Mouse (Mus musculus): ENCODE measurements around the gene Gp9. TPM values are rescaled to one million over a fixed set of nuclear protein-coding genes. Genes with fewer than 3 reads are reported as not detected.
A peak's percentile ranks its signal among the peaks of the same experiment; 100 is the strongest.

Gene Gp9
- total RNA-seq (2014; rRNA removed) (0.34 and 0.74 TPM in 2 replicates), polyA plus RNA-seq (2012; rRNA removed) (0.25 TPM in 1 of 2 replicates, not detected in the other)

DNA sequence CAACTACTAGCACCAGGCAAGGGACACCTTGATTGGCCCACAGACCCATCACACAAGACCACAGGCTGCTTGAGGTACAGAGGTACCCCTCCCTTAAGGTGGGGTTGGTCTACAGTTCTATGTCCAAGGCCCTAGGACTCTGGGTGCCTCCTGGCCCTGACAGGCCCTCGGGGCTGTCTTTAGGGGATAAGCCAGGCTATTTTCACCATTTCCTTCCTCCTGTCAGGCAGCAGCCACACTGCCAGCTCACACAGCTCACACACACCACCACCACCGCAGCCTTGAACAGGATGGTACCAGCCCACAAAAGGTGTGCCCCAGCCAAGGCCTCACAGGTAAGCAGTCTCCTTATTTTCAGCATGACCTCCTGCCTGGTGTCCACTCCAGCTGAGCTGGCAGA lies at the start of gene Gp9:
Gp9 (plus strand) TSS at position 231 of the 400 bp plus-strand sequence.
- Histone ChIP-seq H3K36me3 (ENCODE audit: control insufficient read depth, insufficient read depth, low read length) (no peaks in the 10 kb centered on the region), H3K9ac (ENCODE audit: low read depth, low read length) (no peak within 1 kb of the TSS), H3K27me3 (ENCODE audit: control insufficient read depth, insufficient read depth, low read length) (no peaks in the 10 kb centered on the region), H3K79me2 (ENCODE audit: control insufficient read depth, insufficient read depth, low read length) (no peaks in the 10 kb centered on the region), H3K4me1 (ENCODE audit: control insufficient read depth, insufficient read depth, low read length) (no peaks in the 10 kb centered on the region), H3K4me3 (ENCODE audit: insufficient read depth, low read depth, low read length) (no peak within 1 kb of the TSS), H3K27ac (replicated peaks; ENCODE audit: insufficient read depth, low read depth, low read length) (no peak within 1 kb of the TSS)
- TF ChIP-seq CTCF (IDR thresholded peaks at IDR 0.05; ENCODE audit: low read depth, low read length) (no peak), POLR2A (IDR thresholded peaks at IDR 0.05; ENCODE audit: extremely low read depth, insufficient read depth, low read length) (no peak)
- WGBS = 71% methylated on average over 2 of the region's 2 CpGs
- DNase-seq (ENCODE audit: extremely low read depth, low read depth, low spot score) = no peak

- no peak overlapping the region for H3K27ac ChIP-seq (replicated peaks; ENCODE audit: insufficient read depth, low read depth, low read length)
- H3K27me3 ChIP-seq (ENCODE audit: control insufficient read depth, insufficient read depth, low read length) = peaks cover 12% of the 10 kb centered on the region
- H3K9ac ChIP-seq (ENCODE audit: low read depth, low read length) = no peak overlapping the region
Measured at GRCm38 (mm10) chr6:87728102-87728501, 49.8 kb upstream of the Gp9 start.

GRCm38 (mm10) chr6:87730141-87730540 lies 47.7 kb upstream of the Gp9 start:
- Histone ChIP-seq H3K4me3 (ENCODE audit: insufficient read depth, low read depth, low read length) (no peak overlapping the region; the same call in 1 of the 2 replicates), H3K27me3 (ENCODE audit: control insufficient read depth, insufficient read depth, low read length) (peaks cover 12% of the 10 kb centered on the region), H3K4me1 (ENCODE audit: control insufficient read depth, insufficient read depth, low read length) (no peaks in the 10 kb centered on the region), H3K79me2 (ENCODE audit: control insufficient read depth, insufficient read depth, low read length) (no peaks in the 10 kb centered on the region), H3K9ac (ENCODE audit: low read depth, low read length) (no peak overlapping the region), H3K36me3 (ENCODE audit: control insufficient read depth, insufficient read depth, low read length) (no peaks in the 10 kb centered on the region), H3K27ac (replicated peaks; ENCODE audit: insufficient read depth, low read depth, low read length) (no peak overlapping the region)
- TF ChIP-seq CTCF (IDR thresholded peaks at IDR 0.05; ENCODE audit: low read depth, low read length) = no peak
- no peak for DNase-seq (ENCODE audit: extremely low read depth, low read depth, low spot score)
- WGBS = 31% methylated on average over 13 of the region's 13 CpGs

More at GRCm38 (mm10) chr6:87728102-87728501, 49.8 kb upstream of the Gp9 start:
- Histone ChIP-seq H3K79me2 (ENCODE audit: control insufficient read depth, insufficient read depth, low read length) (no peaks in the 10 kb centered on the region), H3K4me3 (ENCODE audit: insufficient read depth, low read depth, low read length) (no peak overlapping the region), H3K4me1 (ENCODE audit: control insufficient read depth, insufficient read depth, low read length) (no peaks in the 10 kb centered on the region), H3K36me3 (ENCODE audit: control insufficient read depth, insufficient read depth, low read length) (no peaks in the 10 kb centered on the region)
- 74% methylated on average over 3 of the region's 3 CpGs for WGBS
- DNase-seq (ENCODE audit: extremely low read depth, low read depth, low spot score) = no peak
- TF ChIP-seq CTCF (IDR thresholded peaks at IDR 0.05; ENCODE audit: low read depth, low read length) (no peak), POLR2A (IDR thresholded peaks at IDR 0.05; ENCODE audit: extremely low read depth, insufficient read depth, low read length) (no peak)

DNA sequence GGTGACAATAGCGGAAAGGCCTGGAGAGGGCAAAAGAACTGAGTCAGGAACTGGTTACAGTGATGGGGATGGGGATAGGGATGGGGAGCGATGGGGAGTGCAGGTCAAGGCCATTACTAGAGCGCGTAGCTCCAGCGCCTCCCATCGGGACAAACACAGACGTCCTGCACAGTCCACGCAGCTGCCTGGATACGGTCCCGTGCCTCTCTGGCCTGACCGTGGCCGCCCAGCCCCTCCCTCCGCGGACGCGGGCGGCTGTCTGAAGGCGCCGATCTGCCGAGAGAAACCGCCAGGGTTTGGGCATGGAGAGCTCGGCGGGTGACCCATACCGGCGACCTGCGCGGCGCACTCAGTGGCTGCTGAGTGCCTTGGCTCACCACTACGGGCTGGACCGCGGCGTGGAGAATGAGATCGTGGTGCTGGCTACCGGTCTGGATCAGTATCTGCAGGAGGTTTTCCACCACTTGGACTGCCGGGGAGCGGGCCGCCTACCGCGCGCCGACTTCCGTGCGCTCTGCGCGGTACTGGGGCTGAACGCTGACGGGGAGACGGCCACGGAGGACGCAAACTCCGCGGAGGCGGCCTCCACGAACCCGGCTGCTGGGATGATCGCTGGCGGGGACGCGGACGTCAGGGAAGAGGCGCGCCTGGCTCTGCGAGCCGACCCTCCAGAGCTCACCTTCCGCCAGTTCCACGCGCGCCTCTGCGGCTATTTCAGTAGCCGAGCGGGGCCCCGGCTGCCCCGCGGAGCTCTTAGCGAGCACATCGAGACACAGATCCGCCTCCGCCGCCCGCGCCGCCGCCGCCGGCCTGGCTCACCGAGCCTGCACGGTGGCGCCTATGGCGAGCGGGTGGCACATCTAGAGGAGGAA lies 47.0 kb upstream of the Gp9 start, which contains the start of gene Efcc1:
Efcc1 (plus strand) TSS at position 279 of the 872 bp plus-strand sequence.
- Histone ChIP-seq H3K27me3 (ENCODE audit: control insufficient read depth, insufficient read depth, low read length) (peaks cover 12% of the 10 kb centered on the region), H3K27ac (replicated peaks; ENCODE audit: insufficient read depth, low read depth, low read length) (peak within 1 kb of the TSS; percentile 32; the same call in 1 of the 2 replicates), H3K4me1 (ENCODE audit: control insufficient read depth, insufficient read depth, low read length) (no peaks in the 10 kb centered on the region), H3K79me2 (ENCODE audit: control insufficient read depth, insufficient read depth, low read length) (no peaks in the 10 kb centered on the region), H3K4me3 (ENCODE audit: insufficient read depth, low read depth, low read length) (peak within 1 kb of the TSS; percentile 69), H3K9ac (ENCODE audit: low read depth, low read length) (peak within 1 kb of the TSS; percentile 66), H3K36me3 (ENCODE audit: control insufficient read depth, insufficient read depth, low read length) (no peaks in the 10 kb centered on the region)
- 1% methylated on average over 90 of the region's 90 CpGs for WGBS
- no peak for DNase-seq (ENCODE audit: extremely low read depth, low read depth, low spot score)
- TF ChIP-seq POLR2A (IDR thresholded peaks at IDR 0.05; ENCODE audit: extremely low read depth, insufficient read depth, low read length) (no peak), CTCF (IDR thresholded peaks at IDR 0.05; ENCODE audit: low read depth, low read length) (0 out of 2 replicates have a peak, but pooled peaks have one; percentile 34)

DNA sequence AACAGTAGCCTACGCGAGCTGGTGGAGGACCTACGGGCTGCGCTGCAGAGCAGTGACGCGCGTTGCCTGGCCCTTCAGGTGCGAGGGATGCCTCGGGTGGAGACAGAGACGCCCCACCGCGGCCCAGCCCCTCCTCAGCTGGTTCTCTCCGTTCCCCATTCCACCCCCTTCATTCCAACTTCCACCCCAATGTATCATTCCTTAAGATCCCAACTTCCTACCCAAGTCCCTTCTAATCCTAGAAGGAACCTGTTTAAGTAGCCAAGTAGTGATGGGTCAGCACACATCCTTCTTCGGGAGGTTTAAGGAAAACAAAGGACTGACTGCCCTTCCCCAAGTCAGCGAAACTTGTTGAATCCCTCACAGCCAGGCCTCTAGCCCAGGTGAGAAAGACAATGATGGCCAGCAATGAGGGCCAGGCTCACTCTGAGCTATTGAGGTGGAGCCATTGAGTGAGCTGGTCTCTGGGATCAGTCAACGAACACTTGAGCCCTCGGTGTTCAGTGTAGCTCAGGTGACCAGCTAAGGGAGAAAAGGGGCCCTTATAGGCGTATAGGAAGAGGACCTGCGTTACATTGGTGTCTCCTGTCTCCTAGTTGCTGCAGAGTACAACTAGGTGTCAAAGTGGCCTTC lies 46.3 kb upstream of the Gp9 start:
- no peaks in the 10 kb centered on the region for H3K4me1 ChIP-seq (ENCODE audit: control insufficient read depth, insufficient read depth, low read length)
- no peak for DNase-seq (ENCODE audit: extremely low read depth, low read depth, low spot score)
- 0 out of 2 replicates have a peak overlapping the region, but pooled peaks have one; percentile 12 for H3K27ac ChIP-seq (replicated peaks; ENCODE audit: insufficient read depth, low read depth, low read length)
- 14% methylated on average over 19 of the region's 19 CpGs for WGBS
- no peaks in the 10 kb centered on the region for H3K36me3 ChIP-seq (ENCODE audit: control insufficient read depth, insufficient read depth, low read length)
- H3K9ac ChIP-seq (ENCODE audit: low read depth, low read length) = peak overlapping the region; percentile 66
- peak overlapping the region; percentile 69 for H3K4me3 ChIP-seq (ENCODE audit: insufficient read depth, low read depth, low read length)
- TF ChIP-seq POLR2A (IDR thresholded peaks at IDR 0.05; ENCODE audit: extremely low read depth, insufficient read depth, low read length) (no peak), CTCF (IDR thresholded peaks at IDR 0.05; ENCODE audit: low read depth, low read length) (no peak)
- H3K79me2 ChIP-seq (ENCODE audit: control insufficient read depth, insufficient read depth, low read length) = no peaks in the 10 kb centered on the region
- H3K27me3 ChIP-seq (ENCODE audit: control insufficient read depth, insufficient read depth, low read length) = peaks cover 12% of the 10 kb centered on the region

Measured in liver, adult 2 months (tissue).